Mouse (Mus musculus): ENCODE data around the gene Ptger1. TPM values are rescaled to one million over a fixed set of nuclear protein-coding genes. Genes with fewer than 3 reads are reported as not detected.

Ptger1 gene
- polyA plus RNA-seq, 1 experiment, result 1.4 TPM

DNA sequence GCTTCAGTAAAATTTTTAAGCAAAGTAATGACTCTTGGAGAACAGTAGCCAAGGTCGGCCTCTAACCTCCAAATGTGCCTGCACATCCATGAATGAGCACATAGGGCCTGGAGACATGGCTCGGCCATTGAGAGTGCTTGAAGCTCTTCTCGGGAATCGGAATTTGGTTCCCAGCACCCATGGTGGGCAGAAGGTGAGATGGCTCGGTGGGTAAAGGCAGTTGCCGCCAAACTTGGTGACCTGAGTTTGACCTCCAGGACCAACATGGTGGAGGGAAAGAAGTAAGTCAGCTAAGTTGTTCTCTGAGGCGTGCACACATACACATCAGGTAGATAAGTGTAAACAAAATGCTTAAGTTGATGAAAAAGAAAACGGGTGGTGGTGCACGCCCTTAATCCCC is 10.4 kb upstream of the Ptger1 start:
- no peak for DNase-seq (ENCODE audit: low read depth)

DNA sequence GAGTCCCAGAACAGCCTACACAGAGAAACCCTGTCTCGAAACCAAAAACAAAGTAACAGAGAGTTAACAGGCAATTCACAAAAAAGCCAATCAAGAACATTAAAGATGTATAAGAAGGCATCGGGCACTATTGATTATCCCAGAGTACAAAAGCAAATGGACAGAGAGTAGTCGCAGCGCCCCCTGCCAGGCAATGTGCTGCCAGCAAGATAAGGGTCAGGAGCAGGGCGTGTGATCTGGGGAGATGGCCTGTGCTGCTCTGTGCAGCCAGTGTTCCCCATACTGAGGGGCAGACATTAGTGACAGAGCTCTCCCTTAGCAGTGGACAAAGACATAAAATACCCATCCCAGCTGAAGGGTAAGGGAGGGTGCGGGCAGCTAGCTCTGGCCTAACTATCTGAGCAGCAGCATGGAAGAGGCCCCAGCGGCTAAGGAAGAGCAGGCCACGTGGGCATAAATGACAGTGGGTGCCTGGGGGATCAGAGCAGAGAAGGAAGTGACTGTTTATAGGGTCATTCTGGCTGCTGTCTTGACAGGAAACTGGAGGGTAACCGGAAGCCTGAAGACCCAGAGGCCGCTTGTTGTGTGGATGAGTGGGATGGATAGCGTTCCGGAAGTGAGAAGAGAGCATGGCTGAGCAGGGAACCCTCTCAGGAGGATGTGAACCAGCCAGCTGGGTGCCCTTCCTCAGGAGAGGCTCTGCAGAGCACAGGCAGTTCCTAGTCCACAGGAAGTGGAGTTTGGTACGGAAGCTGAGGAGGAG is 9.8 kb upstream of the Ptger1 start:
- no peak for DNase-seq (ENCODE audit: low read depth)

DNA sequence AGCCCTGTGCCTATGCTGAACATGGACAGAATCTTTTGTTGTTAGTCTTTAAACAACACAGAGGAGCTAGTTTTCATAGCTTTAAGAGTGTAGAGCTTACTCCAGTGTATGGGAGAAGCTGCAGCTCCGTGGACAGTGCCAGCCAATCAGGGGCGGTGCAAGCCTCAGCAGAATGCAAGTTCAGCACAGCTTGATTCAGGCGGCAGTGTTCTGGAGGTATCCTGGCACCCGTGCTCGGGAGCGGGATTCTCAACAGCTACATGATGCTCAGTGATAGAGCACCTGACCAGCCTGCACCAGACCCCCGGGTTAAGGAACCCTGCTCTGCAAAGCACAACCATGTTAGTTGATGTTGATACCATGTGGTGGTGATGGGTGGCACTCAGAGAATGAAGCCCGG is 5.9 kb upstream of the Ptger1 start:
- no peak for DNase-seq (ENCODE audit: low read depth)

DNA sequence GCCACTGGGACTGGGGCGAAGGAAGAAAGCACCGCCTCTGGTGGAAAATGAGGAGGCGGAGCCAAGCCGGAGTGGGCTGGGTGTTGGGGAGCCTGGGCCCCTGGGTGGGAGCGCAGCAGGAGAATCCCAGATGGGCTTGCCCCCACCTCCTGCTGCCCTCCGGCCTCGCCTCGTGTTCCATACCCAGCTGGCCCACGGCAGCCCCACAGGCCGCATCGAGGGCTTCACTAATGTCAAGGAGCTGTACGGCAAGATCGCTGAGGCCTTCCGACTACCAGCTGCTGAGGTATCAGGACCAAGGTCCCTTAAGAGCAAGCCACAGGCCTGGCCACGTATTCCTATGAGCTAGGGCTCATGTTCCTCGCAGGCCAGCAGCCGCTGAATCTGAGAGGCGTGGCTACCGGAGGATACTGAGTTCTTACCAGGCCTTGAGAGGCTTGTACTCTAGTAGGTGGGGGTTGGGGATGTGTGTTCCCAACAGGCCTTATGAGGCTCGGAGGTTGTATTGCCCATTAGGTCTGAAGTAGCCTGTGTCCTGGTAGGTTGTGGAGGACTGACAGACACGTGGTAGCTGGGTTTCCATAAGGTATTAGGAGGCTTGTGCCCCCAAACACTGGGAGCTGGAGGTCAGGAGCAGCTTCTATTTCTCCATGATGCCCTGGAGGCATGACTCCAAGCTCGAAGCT is 5.3 kb upstream of the Ptger1 start:
- DNase-seq (ENCODE audit: low read depth), result no peak

DNA sequence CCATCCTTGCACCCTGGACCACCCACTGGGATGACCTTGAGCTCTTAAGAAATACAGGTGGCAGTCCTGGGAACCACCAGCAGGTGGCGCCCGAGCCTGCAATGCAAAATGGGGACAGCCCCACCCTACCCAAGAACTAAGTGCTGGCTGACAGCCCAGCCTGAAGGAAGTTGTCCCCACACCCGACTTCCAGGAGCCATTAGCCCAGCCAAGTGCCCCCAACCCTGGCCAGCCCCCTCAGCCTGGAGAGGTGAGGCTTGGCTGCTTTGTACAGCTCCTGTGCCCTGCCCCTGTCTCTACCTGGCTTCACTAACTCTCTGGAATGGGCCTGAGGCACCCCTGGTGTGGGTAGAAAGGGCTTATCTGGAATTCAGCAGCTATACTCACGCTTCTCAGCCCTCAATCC is 4.1 kb upstream of the Ptger1 start:
- no peak for DNase-seq (ENCODE audit: low read depth)

DNA sequence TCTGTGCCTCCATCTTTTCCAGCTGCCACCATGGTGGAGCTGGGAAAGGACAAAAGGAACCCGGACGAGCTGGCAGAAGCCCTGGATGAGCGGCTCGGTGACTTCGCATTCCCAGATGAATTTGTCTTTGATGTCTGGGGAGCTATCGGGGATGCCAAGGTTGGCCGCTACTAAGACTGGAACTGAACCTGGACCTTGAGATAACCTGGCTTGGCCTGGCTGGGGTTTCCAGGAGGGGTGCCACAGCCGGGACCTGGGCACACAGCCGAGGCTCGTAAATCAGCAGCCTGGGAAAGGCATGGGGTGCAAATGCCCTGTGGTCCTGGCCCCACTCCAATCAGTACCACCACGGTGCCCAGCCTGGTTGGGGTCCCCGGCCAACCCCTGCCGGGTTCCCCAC is 2.4 kb upstream of the Ptger1 start:
- no peak for DNase-seq (ENCODE audit: low read depth)

DNA sequence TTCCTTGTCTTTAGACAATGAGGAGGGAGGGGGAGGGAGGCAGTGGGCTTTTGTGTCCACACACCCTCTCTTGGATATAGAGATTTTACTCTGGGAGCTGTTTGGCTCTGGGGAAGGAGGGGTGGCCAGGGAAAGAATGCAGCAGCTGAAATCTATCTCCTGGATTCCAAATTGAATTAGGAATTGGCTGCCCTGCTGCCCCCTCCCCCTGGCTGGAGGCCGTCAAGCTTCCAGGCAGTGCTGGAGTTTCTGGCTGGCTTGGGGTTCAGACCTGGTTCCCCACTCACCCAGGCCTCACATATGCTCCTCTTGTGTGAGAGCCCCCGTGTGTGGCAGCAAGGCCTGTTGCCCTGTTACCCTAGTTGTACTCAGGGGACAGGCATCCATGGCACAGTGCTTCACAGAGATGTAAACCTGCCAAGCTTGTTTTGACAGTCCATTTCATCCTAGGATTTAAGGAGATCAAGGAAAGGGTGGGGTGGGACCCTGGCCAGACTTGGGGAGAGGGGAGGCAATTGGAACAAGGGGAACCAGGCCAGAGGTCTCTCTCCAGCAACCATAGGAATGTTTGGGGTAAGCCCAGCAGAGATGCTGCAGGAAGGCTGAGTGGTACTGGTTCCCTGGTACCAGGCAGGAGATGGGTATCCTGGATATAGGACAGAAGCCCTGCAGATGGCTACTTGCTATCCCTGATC is 1.4 kb upstream of the Ptger1 start:
- DNase-seq (ENCODE audit: low read depth), result no peak

DNA sequence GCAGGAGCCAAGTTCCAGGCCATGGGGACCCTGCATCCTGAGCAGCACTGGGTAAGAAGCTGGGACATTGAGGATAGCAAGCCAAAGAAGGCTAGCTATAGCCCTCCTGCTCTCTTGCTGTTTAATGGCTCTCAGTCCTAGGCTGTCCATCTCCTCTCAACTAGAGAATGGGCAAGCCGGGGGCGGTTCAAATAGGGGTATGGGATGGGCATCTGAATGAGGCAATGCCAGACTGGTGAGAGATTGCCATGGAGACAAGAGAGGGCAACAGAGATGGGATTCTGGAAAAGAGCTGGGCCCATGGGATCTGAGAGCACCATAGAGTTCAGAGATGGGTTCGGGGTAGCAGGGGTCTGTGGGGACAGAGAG is 372 bp downstream of the Ptger1 start:
- DNase-seq (ENCODE audit: low read depth), result no peak

DNA sequence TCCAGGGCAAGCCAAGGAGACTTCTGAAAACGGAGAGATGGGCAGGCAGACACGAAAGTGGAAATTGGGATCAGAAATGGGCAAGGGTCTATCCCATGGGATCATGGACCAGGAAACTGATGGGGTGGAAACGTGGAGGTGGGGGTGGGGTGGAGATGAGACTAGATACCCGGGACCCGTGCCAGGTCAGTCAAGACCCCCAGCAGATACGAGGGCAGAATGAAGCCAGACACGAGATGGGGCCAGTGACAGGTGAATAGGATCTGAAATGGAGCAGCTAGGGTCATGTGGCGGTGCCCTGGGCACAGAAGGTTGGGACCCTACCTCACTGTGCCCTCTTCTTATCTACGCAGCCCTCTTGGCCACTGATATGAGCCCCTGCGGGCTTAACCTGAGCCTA is 1.0 kb downstream of the Ptger1 start:
- no peak for DNase-seq (ENCODE audit: low read depth)

DNA sequence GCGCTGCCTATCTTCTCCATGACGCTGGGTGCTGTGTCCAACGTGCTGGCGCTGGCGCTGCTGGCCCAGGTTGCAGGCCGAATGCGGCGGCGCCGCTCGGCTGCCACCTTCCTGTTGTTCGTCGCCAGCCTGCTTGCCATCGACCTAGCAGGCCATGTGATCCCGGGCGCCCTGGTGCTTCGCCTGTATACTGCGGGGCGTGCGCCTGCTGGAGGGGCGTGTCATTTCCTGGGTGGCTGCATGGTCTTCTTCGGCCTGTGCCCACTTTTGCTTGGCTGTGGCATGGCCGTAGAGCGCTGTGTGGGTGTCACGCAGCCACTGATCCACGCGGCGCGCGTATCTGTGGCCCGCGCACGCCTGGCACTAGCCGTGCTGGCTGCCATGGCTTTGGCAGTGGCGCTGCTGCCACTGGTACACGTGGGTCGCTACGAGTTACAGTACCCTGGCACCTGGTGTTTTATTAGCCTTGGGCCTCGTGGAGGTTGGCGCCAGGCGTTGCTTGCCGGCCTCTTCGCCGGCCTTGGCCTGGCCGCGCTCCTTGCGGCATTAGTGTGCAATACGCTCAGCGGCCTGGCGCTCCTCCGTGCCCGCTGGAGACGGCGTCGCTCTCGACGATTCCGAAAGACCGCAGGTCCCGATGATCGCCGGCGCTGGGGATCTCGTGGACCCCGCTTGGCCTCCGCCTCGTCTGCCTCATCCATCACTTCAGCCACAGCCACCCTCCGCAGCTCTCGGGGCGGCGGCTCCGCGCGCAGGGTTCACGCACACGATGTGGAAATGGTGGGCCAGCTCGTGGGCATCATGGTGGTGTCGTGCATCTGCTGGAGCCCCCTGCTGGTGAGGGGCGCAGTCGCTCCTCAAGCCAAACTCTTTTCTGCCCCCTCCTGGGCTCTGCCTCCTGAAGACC is 1.8 kb downstream of the Ptger1 start:
- no peak for DNase-seq (ENCODE audit: low read depth)

DNA sequence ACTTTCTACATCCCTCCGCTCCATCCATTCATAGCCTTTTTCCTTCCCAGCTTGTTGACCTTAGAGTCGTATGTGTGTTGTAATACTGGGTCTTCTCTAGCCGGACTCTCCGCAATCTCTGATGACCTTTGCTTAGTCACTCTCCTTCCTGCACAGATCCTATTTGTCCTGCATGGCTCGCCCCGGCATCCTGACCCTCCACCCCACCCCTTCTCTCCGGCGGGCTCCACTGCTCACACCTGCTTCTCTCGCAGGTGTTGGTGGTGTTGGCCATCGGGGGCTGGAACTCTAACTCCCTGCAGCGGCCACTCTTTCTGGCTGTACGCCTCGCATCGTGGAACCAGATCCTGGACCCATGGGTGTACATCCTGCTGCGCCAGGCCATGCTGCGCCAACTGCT is 2.5 kb downstream of the Ptger1 start:
- no peak for DNase-seq (ENCODE audit: low read depth)

DNA sequence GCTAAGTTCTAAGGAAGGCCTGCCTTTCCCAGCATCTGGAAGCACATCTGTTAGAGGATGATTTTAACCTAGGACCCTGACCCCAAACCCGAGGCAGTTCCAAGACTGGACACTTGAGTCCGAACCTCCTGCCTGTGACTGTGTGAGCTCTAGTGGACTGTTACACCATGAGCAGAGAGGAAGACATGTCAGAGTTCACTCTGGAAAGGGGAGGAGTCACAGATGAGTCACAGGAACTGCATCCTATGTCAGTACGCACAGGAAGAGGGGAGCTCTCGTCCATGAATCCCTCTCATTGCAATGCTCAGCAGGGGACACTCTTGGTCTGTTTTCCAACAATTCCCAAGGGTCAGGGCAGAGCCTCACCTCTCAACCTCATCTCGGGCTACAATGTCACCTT is 6.5 kb downstream of the Ptger1 start:
- DNase-seq (ENCODE audit: low read depth), result no peak

DNA sequence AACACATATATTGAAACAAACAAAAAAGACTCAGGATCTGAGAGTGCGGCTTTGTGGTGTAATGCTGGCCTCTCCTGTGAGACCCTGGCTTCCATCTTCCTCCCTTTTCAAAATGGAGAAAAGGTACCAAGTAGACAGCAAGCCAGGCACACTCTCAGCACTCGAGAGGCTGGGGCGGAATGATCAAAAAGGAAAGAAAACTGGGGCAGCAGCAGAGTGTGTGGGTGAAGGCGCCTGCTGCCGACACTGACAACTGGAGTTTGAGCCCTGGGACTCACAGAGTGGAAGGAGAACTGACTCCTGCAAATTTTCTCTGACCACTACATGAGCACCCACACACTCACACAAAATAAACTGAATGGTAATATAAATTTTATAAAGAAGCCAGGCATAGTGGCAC is 8.0 kb downstream of the Ptger1 start:
- no peak for DNase-seq (ENCODE audit: low read depth)

DNA sequence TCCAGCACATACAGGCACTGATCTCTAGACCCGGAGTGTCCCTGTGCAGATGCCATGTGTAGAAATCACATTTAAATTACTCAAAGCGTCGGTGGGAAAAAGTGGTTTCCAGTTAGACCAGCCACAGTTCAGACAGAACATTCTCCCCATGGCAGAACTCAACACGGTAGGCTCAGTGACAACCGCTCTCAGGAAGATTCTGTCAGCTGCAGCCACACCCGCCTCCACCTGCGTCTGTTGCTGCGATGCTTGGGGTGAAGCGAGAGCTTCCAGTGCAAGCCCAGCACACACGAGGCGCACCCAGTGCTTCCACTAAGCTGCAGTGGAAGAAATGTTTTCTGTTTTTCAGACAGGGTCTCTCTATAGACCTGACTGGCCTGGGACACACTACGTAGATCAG is 13.4 kb downstream of the Ptger1 start:
- no peak for DNase-seq (ENCODE audit: low read depth)

DNA sequence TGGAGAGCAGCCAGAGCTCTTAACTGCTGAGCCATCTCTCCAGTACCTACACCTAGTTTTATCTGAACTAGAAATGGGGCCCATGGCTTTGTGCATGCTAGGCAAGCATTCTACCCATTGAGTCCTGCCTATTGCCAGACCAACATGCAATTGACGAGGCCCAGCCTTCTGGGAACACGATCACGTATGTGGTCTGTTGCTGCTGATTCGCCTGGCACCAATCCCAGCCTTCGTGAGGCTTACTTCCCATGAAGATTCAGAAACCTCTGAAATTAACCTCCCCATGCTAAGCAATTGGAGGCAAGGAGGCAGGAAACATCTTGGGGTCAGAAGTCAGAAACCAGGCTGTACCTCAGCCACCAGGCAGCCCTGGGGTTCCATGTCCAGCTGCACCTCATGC is 14.1 kb downstream of the Ptger1 start:
- DNase-seq (ENCODE audit: low read depth), result no peak

DNA sequence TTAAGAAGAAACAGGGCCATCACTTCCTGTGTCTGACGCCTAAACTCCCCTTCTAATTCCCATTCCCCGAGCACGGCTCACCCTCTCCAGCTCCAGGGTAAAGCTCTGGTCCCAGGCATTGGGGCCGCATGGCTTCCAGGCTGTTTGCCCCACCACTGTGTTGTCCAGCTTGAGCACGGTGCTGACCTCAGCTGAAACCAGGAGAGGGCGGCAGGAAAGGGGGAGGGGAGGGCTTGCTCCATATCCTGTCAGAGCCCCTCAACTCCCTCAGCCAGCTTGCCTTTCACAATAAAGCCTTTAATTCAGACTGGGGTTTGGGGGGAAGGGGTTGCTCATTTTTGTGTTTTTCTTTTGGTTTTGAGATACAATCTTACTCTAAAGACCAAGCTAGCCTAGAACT is 14.6 kb downstream of the Ptger1 start:
- DNase-seq (ENCODE audit: low read depth), result no peak

DNA sequence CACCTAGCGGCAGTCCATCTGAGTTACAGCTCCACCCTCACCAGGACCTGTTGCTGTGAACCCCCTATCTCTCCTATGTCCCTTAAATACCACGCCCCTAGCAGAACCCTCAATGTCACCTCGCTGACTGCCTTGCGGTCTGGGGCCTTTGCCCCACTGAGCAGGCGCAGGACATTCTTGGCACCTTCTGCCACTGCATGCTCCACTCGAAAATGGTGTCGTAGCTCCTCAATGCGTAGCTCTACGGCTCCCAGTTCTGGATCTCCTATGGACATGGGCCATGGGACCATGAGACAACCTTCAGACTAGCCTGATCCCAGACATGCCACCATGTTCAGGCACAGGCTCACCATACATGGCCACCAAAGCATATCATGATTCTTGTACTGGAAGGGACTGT is 18.0 kb downstream of the Ptger1 start:
- DNase-seq (ENCODE audit: low read depth), result no peak

DNA sequence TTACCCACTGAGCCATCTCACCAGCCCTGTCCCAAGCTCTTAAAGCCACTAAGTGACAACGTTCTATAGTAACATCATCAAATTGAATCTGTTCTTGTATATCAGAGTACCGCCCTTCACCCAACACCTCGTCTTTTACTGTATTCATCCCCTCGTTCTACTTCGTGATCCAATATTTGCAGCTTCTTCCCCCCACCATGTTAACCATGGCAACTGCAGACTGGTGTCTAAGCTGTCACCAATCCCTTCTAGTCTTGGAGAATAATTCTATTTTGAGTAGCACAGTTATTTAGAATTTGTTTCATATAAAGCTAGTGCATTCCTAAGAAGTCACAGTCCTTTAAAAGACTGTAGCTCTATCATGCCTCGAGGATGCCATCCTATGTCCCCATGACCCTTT is 22.8 kb downstream of the Ptger1 start:
- DNase-seq (ENCODE audit: low read depth), result no peak

DNA sequence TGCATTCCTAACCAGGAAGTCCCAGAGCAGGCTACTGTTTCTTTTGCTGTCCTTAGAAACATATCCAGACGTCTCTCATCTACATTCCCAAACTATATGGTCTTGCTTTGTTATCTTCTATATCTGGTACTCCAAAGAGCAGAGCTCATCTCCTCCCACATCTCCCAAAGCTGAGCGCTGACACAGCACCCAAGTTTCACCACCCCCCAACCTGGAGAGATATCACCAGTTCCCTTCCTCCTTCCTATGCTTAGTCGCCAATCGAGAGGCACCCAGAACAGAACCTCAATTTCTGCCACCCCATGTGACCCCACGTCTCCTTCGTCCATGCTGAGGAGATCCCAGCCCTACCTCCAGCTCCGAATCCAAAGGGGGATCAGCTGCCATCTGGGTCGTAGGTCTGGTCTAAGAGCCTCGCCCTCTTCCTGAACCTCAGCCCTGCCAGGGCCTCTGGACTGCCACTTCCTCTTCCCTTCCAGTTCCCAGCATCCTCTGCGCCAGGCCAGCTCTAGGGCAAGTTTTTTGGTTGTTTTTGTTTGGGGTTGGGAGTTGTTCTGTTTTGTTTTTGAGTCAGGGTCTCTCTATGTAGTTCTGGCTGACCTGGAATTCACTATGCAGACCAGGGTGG is 27.2 kb downstream of the Ptger1 start:
- no peak for DNase-seq (ENCODE audit: low read depth)

DNA sequence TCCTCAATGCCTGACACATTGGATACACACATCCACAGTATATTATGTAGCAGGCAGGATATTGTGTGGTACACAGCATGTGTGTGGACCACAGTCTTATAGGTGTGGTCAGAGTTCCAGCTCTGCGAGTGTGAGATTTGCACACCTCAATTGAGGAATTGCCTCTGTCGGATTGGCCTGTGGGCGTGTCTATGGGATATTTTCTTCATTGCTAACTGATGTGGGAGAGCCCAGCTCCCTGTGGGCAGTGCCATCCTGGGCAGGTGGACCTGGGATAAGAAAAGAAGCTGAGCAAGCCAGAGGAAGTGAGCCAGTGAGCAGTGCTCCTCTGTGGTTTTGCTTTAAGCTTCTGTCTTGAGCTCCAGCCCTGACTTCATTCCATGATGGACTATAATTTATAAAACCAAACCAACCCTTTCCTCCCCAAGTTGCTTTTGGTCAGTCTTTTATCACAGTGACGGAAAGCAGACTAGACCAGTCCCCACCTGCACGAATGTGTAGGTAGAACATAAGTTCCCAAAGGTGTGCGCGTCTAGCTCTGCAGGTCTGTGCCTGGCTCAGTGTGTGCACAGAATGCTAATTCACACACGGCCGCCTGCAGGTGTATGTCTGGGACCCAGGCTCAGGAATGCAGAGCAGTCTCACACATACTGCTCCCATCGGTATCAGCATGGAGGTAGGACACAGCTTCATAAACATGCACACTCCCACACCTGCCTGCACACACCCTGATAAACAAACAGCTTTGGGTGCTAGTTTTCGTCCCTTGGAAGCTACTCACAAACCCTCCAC is 28.1 kb downstream of the Ptger1 start:
- DNase-seq (ENCODE audit: low read depth), result no peak
